Mouse (Mus musculus): ENCODE results near the gene Rnf145. TPM values are rescaled to one million over a fixed set of nuclear protein-coding genes. Genes with fewer than 3 reads are reported as not detected.
A peak's percentile ranks its signal among the peaks of the same experiment; 100 is the strongest.

Rnf145 gene
- total and polyA plus RNA-seq, 2 experiments from 2014 or later, result 23.3 to 38.1 TPM

GRCm38 (mm10) chr11:44550996-44551395 lies 32.2 kb downstream of the Rnf145 start:
- no peak overlapping the region for H3K4me2 ChIP-seq (ENCODE audit: low read depth, low read length)
- H3K36me3 ChIP-seq (replicated peaks; ENCODE audit: control insufficient read depth, insufficient read depth, low read length), result peaks cover 66% of the 10 kb centered on the region
- no peak overlapping the region for H3K4me3 ChIP-seq (ENCODE audit: low read depth, low read length)
- H3K27ac ChIP-seq (ENCODE audit: low read depth), result no peak overlapping the region
- H3K4me1 ChIP-seq (ENCODE audit: control insufficient read depth, insufficient read depth), result no peaks in the 10 kb centered on the region
- TF ChIP-seq EP300 (IDR thresholded peaks at IDR 0.05; ENCODE audit: low read depth), result no peak
- TF ChIP-seq CTCF (IDR thresholded peaks at IDR 0.05; ENCODE audit: low read depth), result peak; percentile 25; the same call in 1 of the 2 replicates
- H3K9ac ChIP-seq (replicated peaks; ENCODE audit: low read depth, low read length), result no peak overlapping the region
- no peaks in the 10 kb centered on the region for H3K9me3 ChIP-seq (replicated peaks; ENCODE audit: control insufficient read depth, low read length)
- H3K27me3 ChIP-seq (ENCODE audit: control insufficient read depth, insufficient read depth, low read length), result no peaks in the 10 kb centered on the region
- ATAC-seq (ENCODE audit: insufficient read depth, low read depth) (no peak), DNase-seq (ENCODE audit: low spot score) (no peak)
- WGBS, result 90% methylated on average over 6 of the region's 6 CpGs

- Histone ChIP-seq H3K27me3 (ENCODE audit: control insufficient read depth, insufficient read depth, low read length) (no peaks in the 10 kb centered on the region), H3K27ac (ENCODE audit: low read depth) (no peak overlapping the region), H3K4me2 (ENCODE audit: low read depth, low read length) (no peak overlapping the region), H3K36me3 (replicated peaks; ENCODE audit: control insufficient read depth, insufficient read depth, low read length) (peaks cover 73% of the 10 kb centered on the region), H3K9me3 (replicated peaks; ENCODE audit: control insufficient read depth, low read length) (no peaks in the 10 kb centered on the region), H3K4me1 (ENCODE audit: control insufficient read depth, insufficient read depth) (no peaks in the 10 kb centered on the region), H3K9ac (replicated peaks; ENCODE audit: low read depth, low read length) (no peak overlapping the region), H3K4me3 (ENCODE audit: low read depth, low read length) (no peak overlapping the region)
- no peak for DNase-seq (ENCODE audit: low spot score)
- 90% methylated on average over 4 of the region's 4 CpGs for WGBS
- no peak for ATAC-seq (ENCODE audit: insufficient read depth, low read depth)
- no peak for TF ChIP-seq EP300 (IDR thresholded peaks at IDR 0.05; ENCODE audit: low read depth)
- no peak for TF ChIP-seq CTCF (IDR thresholded peaks at IDR 0.05; ENCODE audit: low read depth)
Observed at GRCm38 (mm10) chr11:44554339-44554738, 35.6 kb downstream of the Rnf145 start.

GRCm38 (mm10) chr11:44558521-44558920 lies 39.8 kb downstream of the Rnf145 start:
- ATAC-seq (ENCODE audit: insufficient read depth, low read depth) (no peak), DNase-seq (ENCODE audit: low spot score) (no peak)
- no peaks in the 10 kb centered on the region for H3K27me3 ChIP-seq (ENCODE audit: control insufficient read depth, insufficient read depth, low read length)
- no peak for TF ChIP-seq CTCF (IDR thresholded peaks at IDR 0.05; ENCODE audit: low read depth)
- no peak for TF ChIP-seq EP300 (IDR thresholded peaks at IDR 0.05; ENCODE audit: low read depth)
- no peaks in the 10 kb centered on the region for H3K9me3 ChIP-seq (replicated peaks; ENCODE audit: control insufficient read depth, low read length)
- no peaks in the 10 kb centered on the region for H3K4me1 ChIP-seq (ENCODE audit: control insufficient read depth, insufficient read depth)
- H3K4me2 ChIP-seq (ENCODE audit: low read depth, low read length), result no peak overlapping the region
- 91% methylated on average over 3 of the region's 3 CpGs for WGBS
- H3K36me3 ChIP-seq (replicated peaks; ENCODE audit: control insufficient read depth, insufficient read depth, low read length), result peaks cover 69% of the 10 kb centered on the region
- H3K4me3 ChIP-seq (ENCODE audit: low read depth, low read length), result no peak overlapping the region
- H3K9ac ChIP-seq (replicated peaks; ENCODE audit: low read depth, low read length), result no peak overlapping the region
- H3K27ac ChIP-seq (ENCODE audit: low read depth), result no peak overlapping the region

- H3K4me1 ChIP-seq (ENCODE audit: control insufficient read depth, insufficient read depth), result no peaks in the 10 kb centered on the region
- no peaks in the 10 kb centered on the region for H3K9me3 ChIP-seq (replicated peaks; ENCODE audit: control insufficient read depth, low read length)
- TF ChIP-seq EP300 (IDR thresholded peaks at IDR 0.05; ENCODE audit: low read depth) (no peak), CTCF (IDR thresholded peaks at IDR 0.05; ENCODE audit: low read depth) (no peak)
- H3K27ac ChIP-seq (ENCODE audit: low read depth), result no peak overlapping the region
- H3K4me3 ChIP-seq (ENCODE audit: low read depth, low read length), result no peak overlapping the region
- H3K9ac ChIP-seq (replicated peaks; ENCODE audit: low read depth, low read length), result no peak overlapping the region
- ATAC-seq (ENCODE audit: insufficient read depth, low read depth) (no peak), DNase-seq (ENCODE audit: low spot score) (no peak)
- 91% methylated on average over 6 of the region's 6 CpGs for WGBS
- H3K4me2 ChIP-seq (ENCODE audit: low read depth, low read length), result no peak overlapping the region
- H3K36me3 ChIP-seq (replicated peaks; ENCODE audit: control insufficient read depth, insufficient read depth, low read length), result peaks cover 76% of the 10 kb centered on the region
- no peaks in the 10 kb centered on the region for H3K27me3 ChIP-seq (ENCODE audit: control insufficient read depth, insufficient read depth, low read length)
Observed at GRCm38 (mm10) chr11:44559466-44559865, 40.7 kb downstream of the Rnf145 start.

GRCm38 (mm10) chr11:44560396-44560795 lies 41.6 kb downstream of the Rnf145 start:
- no peak overlapping the region for H3K4me2 ChIP-seq (ENCODE audit: low read depth, low read length)
- no peak overlapping the region for H3K9ac ChIP-seq (replicated peaks; ENCODE audit: low read depth, low read length)
- ATAC-seq (ENCODE audit: insufficient read depth, low read depth) (no peak), DNase-seq (ENCODE audit: low spot score) (no peak)
- no peak overlapping the region for H3K4me3 ChIP-seq (ENCODE audit: low read depth, low read length)
- H3K27me3 ChIP-seq (ENCODE audit: control insufficient read depth, insufficient read depth, low read length), result no peaks in the 10 kb centered on the region
- H3K4me1 ChIP-seq (ENCODE audit: control insufficient read depth, insufficient read depth), result no peaks in the 10 kb centered on the region
- no peak overlapping the region for H3K27ac ChIP-seq (ENCODE audit: low read depth)
- WGBS, result 86% methylated on average over 8 of the region's 8 CpGs
- H3K36me3 ChIP-seq (replicated peaks; ENCODE audit: control insufficient read depth, insufficient read depth, low read length), result peaks cover 83% of the 10 kb centered on the region
- no peaks in the 10 kb centered on the region for H3K9me3 ChIP-seq (replicated peaks; ENCODE audit: control insufficient read depth, low read length)
- TF ChIP-seq EP300 (IDR thresholded peaks at IDR 0.05; ENCODE audit: low read depth) (no peak), CTCF (IDR thresholded peaks at IDR 0.05; ENCODE audit: low read depth) (no peak)

- no peak overlapping the region for H3K4me3 ChIP-seq (ENCODE audit: low read depth, low read length)
- H3K9ac ChIP-seq (replicated peaks; ENCODE audit: low read depth, low read length), result no peak overlapping the region
- no peak for DNase-seq (ENCODE audit: low spot score)
- H3K4me1 ChIP-seq (ENCODE audit: control insufficient read depth, insufficient read depth), result no peaks in the 10 kb centered on the region
- H3K9me3 ChIP-seq (replicated peaks; ENCODE audit: control insufficient read depth, low read length), result no peaks in the 10 kb centered on the region
- no peak for TF ChIP-seq EP300 (IDR thresholded peaks at IDR 0.05; ENCODE audit: low read depth)
- no peak for TF ChIP-seq CTCF (IDR thresholded peaks at IDR 0.05; ENCODE audit: low read depth)
- no peak overlapping the region for H3K4me2 ChIP-seq (ENCODE audit: low read depth, low read length)
- peaks cover 82% of the 10 kb centered on the region for H3K36me3 ChIP-seq (replicated peaks; ENCODE audit: control insufficient read depth, insufficient read depth, low read length)
- H3K27me3 ChIP-seq (ENCODE audit: control insufficient read depth, insufficient read depth, low read length), result no peaks in the 10 kb centered on the region
- no peak overlapping the region for H3K27ac ChIP-seq (ENCODE audit: low read depth)
- 83% methylated on average over 21 of the region's 21 CpGs for WGBS
- ATAC-seq (ENCODE audit: insufficient read depth, low read depth), result no peak
Observed at GRCm38 (mm10) chr11:44561476-44562015, 42.8 kb downstream of the Rnf145 start.

Measured in heart, postnatal 0 days (tissue).